In genomic region chr5:145130995-145131394, GRCm38 (mm10) we compare ENCODE assay signal across 21 mouse cellular contexts. TPM values are rescaled to one million over a fixed set of nuclear protein-coding genes. Genes with fewer than 3 reads are reported as not detected.
DNase-seq lines count a peak whose midpoint lies in the region; ATAC-seq and TF ChIP-seq lines count a peak whose summit lies in the region.
"Had no signal": no experiment of that assay in that cellular context is flagged by ENCODE, and none has a peak within 500 bp of the region (broad histone marks: within the 10 kb centered on the region; RNA-seq: fewer than 3 reads in every experiment).

No protein-coding gene starts in this region.

- DNase-seq in left cerebral cortex, adult 2 months (ENCODE audit: extremely low spot score in 1 of 2, low spot score in 2 of 2) = no peak
- no peak for DNase-seq in left cerebral cortex, postnatal 36 days (ENCODE audit: low spot score in 2 of 2)
- DNase-seq in lung, postnatal 25 days (ENCODE audit: low spot score) = no peak
- DNase-seq in cerebellum, postnatal 10 days = no peak
- DNase-seq: adrenal gland, adult 2 months; adrenal gland, postnatal 25 days; cerebellum, adult 18-20 months; cerebellum, postnatal 14 days; gastrocnemius, adult 2 months; gastrocnemius, postnatal 25 days; heart, adult 11 months; heart, postnatal 10 days had no signal

- TF ChIP-seq POLR2A in cortical plate, adult 2 months (IDR thresholded peaks at IDR 0.05; ENCODE audit: extremely low read depth, insufficient read depth, low read length) = no peak

- peak overlapping the region; percentile 89 for H3K27ac ChIP-seq in left cerebral cortex, adult 2 months
- peak overlapping the region; percentile 13 for H3K27ac ChIP-seq in cortical plate, adult 2 months (ENCODE audit: insufficient read depth, low read length)
- H3K27ac ChIP-seq: embryonic facial prominence, embryonic 10.5 days; forebrain, embryonic 10.5 days; gastrocnemius, adult 2 months; heart, embryonic 13.5 days; hindbrain, embryonic 10.5 days; hindbrain, embryonic 14.5 days had no signal

- peaks cover 6% of the 10 kb centered on the region for H3K4me1 ChIP-seq in cortical plate, adult 2 months (ENCODE audit: control insufficient read depth, insufficient read depth, low read length)
- H3K4me1 ChIP-seq: embryonic facial prominence, embryonic 10.5 days; forebrain, embryonic 10.5 days; hindbrain, embryonic 10.5 days had no signal

- intact Hi-C loops in left cerebral cortex, adult 2 months (cut with DNase I) = no loop called here
- intact Hi-C loops in left cerebral cortex, postnatal 36 days (cut with DNase I) = no loop called here

- TF ChIP-seq CTCF in left cerebral cortex, adult 2 months (IDR thresholded peaks at IDR 0.05) = no peak
- no peak for TF ChIP-seq CTCF in cortical plate, adult 2 months (IDR thresholded peaks at IDR 0.05; ENCODE audit: extremely low read depth, insufficient read depth, low read length)

- no peak overlapping the region for H3K4me3 ChIP-seq in left cerebral cortex, adult 2 months
- no peak overlapping the region for H3K4me3 ChIP-seq in cortical plate, adult 2 months (ENCODE audit: insufficient read depth, low read length)
- H3K4me3 ChIP-seq: embryonic facial prominence, embryonic 10.5 days; erythroblast, embryonic 14.5 days; forebrain, embryonic 10.5 days; gastrocnemius, adult 2 months; heart, embryonic 13.5 days; hindbrain, embryonic 10.5 days had no signal

- peak; percentile 22; the same call in 1 of the 2 replicates for ATAC-seq in megakaryocyte, adult 5-6 weeks (ENCODE audit: poor library complexity, severe bottlenecking)
- ATAC-seq: forebrain, embryonic 14.5 days had no signal

RNA-seq across cellular contexts. Expression of gene Pdap1, which starts 9.0 kb away (rescaled TPM):
- 10 to 100 TPM; 92.5 to 96.0 TPM for total RNA-seq in left cerebral cortex, adult 2 months (2021)
- 100 to 1,000 TPM in 1 of 2 experiments, 10 to 100 TPM in 1; 93.9 to 102 TPM for total RNA-seq in left cerebral cortex, postnatal 36 days (2021)
- polyA plus RNA-seq in cortical plate, adult 2 months (2012; rRNA removed) = 74.2 and 92.2 TPM in 2 replicates
- 24.8 and 26.1 TPM in 2 replicates for total RNA-seq in megakaryocyte, adult 5-6 weeks (2015)
- 140 and 144 TPM in 2 replicates for total RNA-seq in megakaryocyte, adult 5-6 weeks (2017)

RNA-seq across cellular contexts. Expression of gene Bud31, which starts 9.2 kb away (rescaled TPM):
- 10 to 100 TPM; 69.4 to 69.6 TPM for total RNA-seq in left cerebral cortex, adult 2 months (2021)
- total RNA-seq in left cerebral cortex, postnatal 36 days (2021) = 10 to 100 TPM; 78.7 to 89.9 TPM
- polyA plus RNA-seq in cortical plate, adult 2 months (2012; rRNA removed) = 104 and 105 TPM in 2 replicates
- total RNA-seq in megakaryocyte, adult 5-6 weeks (2015) = 179 and 181 TPM in 2 replicates
- total RNA-seq in megakaryocyte, adult 5-6 weeks (2017) = 217 and 234 TPM in 2 replicates

RNA-seq across cellular contexts. Expression of gene Arpc1b, which starts 17.0 kb away (rescaled TPM):
- total RNA-seq in left cerebral cortex, adult 2 months (2021) = 10 to 100 TPM; 19.0 to 23.5 TPM
- total RNA-seq in left cerebral cortex, postnatal 36 days (2021) = 10 to 100 TPM; 23.6 to 24.1 TPM
- 74.5 and 84.6 TPM in 2 replicates for polyA plus RNA-seq in cortical plate, adult 2 months (2012; rRNA removed)
- 361 and 425 TPM in 2 replicates for total RNA-seq in megakaryocyte, adult 5-6 weeks (2015)
- total RNA-seq in megakaryocyte, adult 5-6 weeks (2017) = 297 and 318 TPM in 2 replicates

RNA-seq across cellular contexts. Expression of gene Ptcd1, which starts 35.9 kb away (rescaled TPM):
- total RNA-seq in left cerebral cortex, adult 2 months (2021) = 10 to 100 TPM; 19.4 to 21.9 TPM
- total RNA-seq in left cerebral cortex, postnatal 36 days (2021) = 10 to 100 TPM; 20.7 to 21.9 TPM
- polyA plus RNA-seq in cortical plate, adult 2 months (2012; rRNA removed) = 16.4 and 18.5 TPM in 2 replicates
- 6.5 and 7.9 TPM in 2 replicates for total RNA-seq in megakaryocyte, adult 5-6 weeks (2015)
- 14.8 and 15.3 TPM in 2 replicates for total RNA-seq in megakaryocyte, adult 5-6 weeks (2017)

RNA-seq across cellular contexts. Expression of gene Cpsf4, which starts 36.0 kb away (rescaled TPM):
- 10 to 100 TPM; 25.6 to 26.0 TPM for total RNA-seq in left cerebral cortex, adult 2 months (2021)
- total RNA-seq in left cerebral cortex, postnatal 36 days (2021) = 10 to 100 TPM; 23.2 to 26.9 TPM
- 39.1 and 43.0 TPM in 2 replicates for polyA plus RNA-seq in cortical plate, adult 2 months (2012; rRNA removed)
- total RNA-seq in megakaryocyte, adult 5-6 weeks (2015) = 16.6 and 17.0 TPM in 2 replicates
- total RNA-seq in megakaryocyte, adult 5-6 weeks (2017) = 34.0 and 37.8 TPM in 2 replicates

Comparison
In these comparisons a context has a peak if more than half of its experiments do, and no peak if none do; other contexts are left out.
1. RNA of gene Arpc1b, which starts 17.0 kb away (total RNA-seq): 297 to 425 TPM in megakaryocyte, adult 5-6 weeks; 23.6 to 24.1 TPM in left cerebral cortex, postnatal 36 days and 19.0 to 23.5 TPM in left cerebral cortex, adult 2 months; every median in the first group is over 10 times any median in the second.